Mouse (Mus musculus) limb, embryonic 14.5 days (tissue): Measurements from ENCODE around the gene Pom121l2. TPM values are rescaled to one million over a fixed set of nuclear protein-coding genes. Genes with fewer than 3 reads are reported as not detected.

ENCODE experiments used
- ATAC-seq: fragments of 200-750 bp; cut with Nextera tagmentation; 2 replicates; pipeline ENCODE4 v1.8.0; 2017; ENCODE audit warnings: low read depth, moderate number of reproducible peaks, moderate TSS enrichment; ENCODE audit not compliant: low FRiP score
- DNase-seq: peaks from one replicate; pipeline ENCODE4 v3.0.0-alpha.2; 2015; ENCODE audit warnings: low spot score
- H3K27ac ChIP-seq: fragments of 300-500 bp; sonication (generic); replicated peaks from 2 replicates; pipeline ENCODE4 v1.5.1; 2014; ENCODE audit warnings: low read depth, mild to moderate bottlenecking, low read length, moderate library complexity, mixed read lengths
- H3K27me3 ChIP-seq: fragments of 300-500 bp; sonication (generic); 2 replicates; pipeline ENCODE4 v1.6.1; 2014; ENCODE audit warnings: low read length, mixed read lengths; ENCODE audit not compliant: control insufficient read depth, insufficient read depth
- H3K36me3 ChIP-seq: fragments of 300-500 bp; sonication (generic); 2 replicates; pipeline ENCODE4 v1.6.1; 2014; ENCODE audit warnings: mild to moderate bottlenecking, low read length, moderate library complexity, mixed read lengths; ENCODE audit not compliant: control insufficient read depth, insufficient read depth
- H3K4me1 ChIP-seq: fragments of 300-500 bp; sonication (generic); 2 replicates; pipeline ENCODE4 v1.6.1; 2014; ENCODE audit warnings: antibody characterized with exemption, low read length, mixed read lengths; ENCODE audit not compliant: control insufficient read depth, insufficient read depth
- H3K4me2 ChIP-seq: fragments of 300-500 bp; sonication (generic); replicated peaks from 2 replicates; pipeline ENCODE4 v1.6.1; 2014; ENCODE audit warnings: low read depth, mild to moderate bottlenecking, low read length, moderate library complexity; ENCODE audit not compliant: severe bottlenecking
- H3K4me3 ChIP-seq: fragments of 300-500 bp; sonication (generic); replicated peaks from 2 replicates; pipeline ENCODE4 v1.5.1; 2014; ENCODE audit warnings: low read length
- H3K9ac ChIP-seq: fragments of 300-500 bp; sonication (generic); 2 replicates; pipeline ENCODE4 v1.6.1; 2014; ENCODE audit warnings: mild to moderate bottlenecking, low read depth, low read length, moderate library complexity; ENCODE audit not compliant: severe bottlenecking
- H3K9me3 ChIP-seq: fragments of 300-500 bp; sonication (generic); 2 replicates; pipeline ENCODE4 v1.6.1; 2016; ENCODE audit warnings: low read length; ENCODE audit not compliant: control insufficient read depth
- POLR2A ChIP-seq: fragments of 200-500 bp; IDR thresholded peaks from 2 replicates; pipeline ENCODE4 v1.8.0; 2012; ENCODE audit warnings: inconsistent platforms, mild to moderate bottlenecking, moderate library complexity, borderline replicate concordance; ENCODE audit not compliant: insufficient read depth, insufficient read length; ENCODE audit errors: extremely low read depth
- whole genome bisulfite sequencing: fragments of 180-500 bp; shearing (Covaris S2); extraction: QIAGEN DNeasy Blood & Tissue Kit; methylation state at CpG from one replicate; pipeline ENCODE4 v1.1.7; 2014; 5-methylcytosine and 5-hydroxymethylcytosine counted together
- polyA plus RNA-seq, 2 experiments: library from polyadenylated mRNA; depleted of rRNA in 1 of 2; stranded (reverse) in 1 of 2; unstranded in 1 of 2; fragments of >200 nt; fragmentation: Nextera tagmentation in 1 of 2; extraction: Ambion mirVana in 1 of 2; gene quantifications; 2 replicates each; pipeline versions ENCODE4 v1.2.1 to v1.2.3; 2012 to 2014

Gene Pom121l2
- polyA plus RNA-seq, 2 experiments = 0.09 to 0.18 TPM

- H3K9me3 ChIP-seq = no peaks in the 10 kb centered on the region
- H3K9ac ChIP-seq = no peak overlapping the region
- no peak overlapping the region for H3K4me2 ChIP-seq
- ATAC-seq (no peak), DNase-seq (no peak)
- TF ChIP-seq POLR2A = no peak
- H3K36me3 ChIP-seq = no peaks in the 10 kb centered on the region
- no peak overlapping the region for H3K4me3 ChIP-seq
- WGBS = 82% methylated on average over 3 of the region's 3 CpGs
- H3K27ac ChIP-seq = no peak overlapping the region
- peaks cover 91% of the 10 kb centered on the region for H3K27me3 ChIP-seq
- H3K4me1 ChIP-seq = peaks cover 9% of the 10 kb centered on the region; the same call in 1 of the 2 replicates
Measured at GRCm38 (mm10) chr13:22008707-22009106, 27.7 kb downstream of the Pom121l2 start.

GRCm38 (mm10) chr13:22009642-22010041 lies 28.6 kb downstream of the Pom121l2 start, which contains the start of gene Prss16:
Prss16 (minus strand) TSS chr13:22009742.
- TF ChIP-seq POLR2A = no peak
- H3K4me3 ChIP-seq = no peak within 1 kb of the TSS
- WGBS = 38% methylated on average over 7 of the region's 7 CpGs
- H3K4me1 ChIP-seq = peaks cover 9% of the 10 kb centered on the region; the same call in 1 of the 2 replicates
- peaks cover 90% of the 10 kb centered on the region for H3K27me3 ChIP-seq
- H3K9me3 ChIP-seq = no peaks in the 10 kb centered on the region
- no peak within 1 kb of the TSS for H3K27ac ChIP-seq
- no peaks in the 10 kb centered on the region for H3K36me3 ChIP-seq
- no peak within 1 kb of the TSS for H3K9ac ChIP-seq
- ATAC-seq (no peak), DNase-seq (no peak)
- no peak within 1 kb of the TSS for H3K4me2 ChIP-seq

- H3K27me3 ChIP-seq = peaks cover 67% of the 10 kb centered on the region
- H3K4me3 ChIP-seq = no peak overlapping the region
- H3K4me2 ChIP-seq = no peak overlapping the region
- ATAC-seq (no peak), DNase-seq (no peak)
- H3K27ac ChIP-seq = no peak overlapping the region
- TF ChIP-seq POLR2A = no peak
- H3K9me3 ChIP-seq = no peaks in the 10 kb centered on the region
- no peak overlapping the region for H3K9ac ChIP-seq
- H3K36me3 ChIP-seq = no peaks in the 10 kb centered on the region
- no peaks in the 10 kb centered on the region for H3K4me1 ChIP-seq
- WGBS = 21% methylated on average over 13 of the region's 13 CpGs
Measured at GRCm38 (mm10) chr13:22013716-22014115, 32.7 kb downstream of the Pom121l2 start.

- H3K4me1 ChIP-seq = no peaks in the 10 kb centered on the region
- ATAC-seq = no peak; the same call in 1 of the 2 replicates
- TF ChIP-seq POLR2A = no peak
- H3K36me3 ChIP-seq = no peaks in the 10 kb centered on the region
- no peak for DNase-seq
- H3K27ac ChIP-seq = no peak overlapping the region
- H3K27me3 ChIP-seq = peaks cover 67% of the 10 kb centered on the region
- peak overlapping the region; percentile 17; the same call in 1 of the 2 replicates for H3K4me2 ChIP-seq
- no peaks in the 10 kb centered on the region for H3K9me3 ChIP-seq
- no peak overlapping the region for H3K9ac ChIP-seq
- 12% methylated on average over 17 of the region's 17 CpGs for WGBS
- H3K4me3 ChIP-seq = peak overlapping the region; percentile 14; the same call in 1 of the 2 replicates
Measured at GRCm38 (mm10) chr13:22014411-22014845, 33.4 kb downstream of the Pom121l2 start.

GRCm38 (mm10) chr13:22015479-22016450 lies 34.8 kb downstream of the Pom121l2 start:
- Histone ChIP-seq H3K27me3 (peaks cover 62% of the 10 kb centered on the region), H3K9me3 (no peaks in the 10 kb centered on the region), H3K27ac (no peak overlapping the region), H3K4me3 (no peak overlapping the region), H3K36me3 (no peaks in the 10 kb centered on the region), H3K4me1 (no peaks in the 10 kb centered on the region), H3K9ac (no peak overlapping the region), H3K4me2 (no peak overlapping the region)
- DNase-seq = peak; percentile 75
- WGBS = 18% methylated on average over 27 of the region's 27 CpGs
- peak; percentile 78 for ATAC-seq
- TF ChIP-seq POLR2A = no peak
